ENCODE assay signal across 8 mouse cellular contexts in the genomic region with DNA sequence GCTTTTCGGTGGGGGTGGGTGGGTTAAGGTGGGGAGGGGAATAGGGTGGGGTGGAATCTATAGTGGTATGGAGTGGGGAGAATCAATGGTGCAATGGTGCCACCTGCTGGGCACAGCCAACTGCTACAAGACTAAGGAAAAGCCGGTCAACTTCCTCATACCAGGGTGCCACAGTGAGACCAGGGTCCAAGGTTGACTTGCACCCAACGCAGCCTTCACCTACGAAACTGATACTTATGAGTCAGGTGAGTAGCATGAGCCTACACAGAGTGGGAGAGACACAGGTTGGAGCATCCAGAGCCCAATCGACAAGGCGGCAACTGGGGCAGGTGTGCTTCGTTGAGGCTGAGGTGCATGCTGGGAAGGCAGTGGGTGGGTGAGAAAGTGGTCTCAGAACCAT. TPM values are rescaled to one million over a fixed set of nuclear protein-coding genes. Genes with fewer than 3 reads are reported as not detected.
DNase-seq lines count a peak whose midpoint lies in the region; ATAC-seq lines count a peak whose summit lies in the region.

No protein-coding gene starts in this region.

- H3K9ac ChIP-seq in limb, embryonic 13.5 days, result peak overlapping the region; percentile 39; the same call in 1 of the 2 replicates
- no peak overlapping the region for H3K9ac ChIP-seq in midbrain, embryonic 15.5 days

- H3K9me3 ChIP-seq in limb, embryonic 13.5 days, result no peaks in the 10 kb centered on the region
- no peaks in the 10 kb centered on the region for H3K9me3 ChIP-seq in midbrain, embryonic 15.5 days

- H3K4me3 ChIP-seq in limb, embryonic 13.5 days, result peak overlapping the region; percentile 31
- peak overlapping the region; percentile 12 for H3K4me3 ChIP-seq in midbrain, embryonic 15.5 days

- H3K4me2 ChIP-seq in limb, embryonic 13.5 days (replicated peaks), result peak overlapping the region; percentile 64
- peak overlapping the region; percentile 44 for H3K4me2 ChIP-seq in midbrain, embryonic 15.5 days

- H3K4me1 ChIP-seq in limb, embryonic 13.5 days, result peaks cover 15% of the 10 kb centered on the region
- peaks cover 4% of the 10 kb centered on the region; the same call in 1 of the 2 replicates for H3K4me1 ChIP-seq in midbrain, embryonic 15.5 days

- peak; percentile 51 to 63 for DNase-seq in urinary bladder, adult 18-20 months (ENCODE audit: low spot score in 2 of 2)
- DNase-seq in urinary bladder, postnatal 10 days (ENCODE audit: low spot score), result no peak
- DNase-seq in embryo, embryonic 10.5 days (ENCODE audit: low spot score), result peak; percentile 84
- DNase-seq in heart, adult 18-20 months, result peak; percentile 68 to 83
- peak; percentile 83 for DNase-seq in kidney, adult 18-20 months
- DNase-seq in spleen, postnatal 36 days (ENCODE audit: low spot score in 2 of 2), result peak; percentile 50 to 58

- H3K36me3 ChIP-seq in limb, embryonic 13.5 days, result no peaks in the 10 kb centered on the region
- H3K36me3 ChIP-seq in midbrain, embryonic 15.5 days (replicated peaks), result no peaks in the 10 kb centered on the region

- 8% methylated on average over 7 of the region's 7 CpGs for WGBS in limb, embryonic 13.5 days
- WGBS in midbrain, embryonic 15.5 days, result 5% methylated on average over 7 of the region's 7 CpGs

- ATAC-seq in limb, embryonic 13.5 days (ENCODE audit: low FRiP score, low read depth), result peak; percentile 68
- ATAC-seq in midbrain, embryonic 15.5 days (replicated peaks), result peak; percentile 77

- H3K27me3 ChIP-seq in limb, embryonic 13.5 days, result peaks cover 5% of the 10 kb centered on the region
- H3K27me3 ChIP-seq in midbrain, embryonic 15.5 days (replicated peaks), result no peaks in the 10 kb centered on the region

- H3K27ac ChIP-seq in limb, embryonic 13.5 days, result no peak overlapping the region
- H3K27ac ChIP-seq in midbrain, embryonic 15.5 days, result no peak overlapping the region

RNA-seq across cellular contexts. Expression of gene Myo7a, which starts 1.0 kb away (rescaled TPM):
- total RNA-seq in heart, adult 18-20 months (2021), result 1 to 10 TPM; 3.9 to 5.2 TPM
- 11.0 and 12.2 TPM in 2 replicates for polyA plus RNA-seq in limb, embryonic 13.5 days (2015; fragmentation: Nextera tagmentation; extraction: Ambion mirVana)
- 20.6 and 23.8 TPM in 2 replicates for polyA plus RNA-seq in midbrain, embryonic 15.5 days (2015; fragmentation: Nextera tagmentation; extraction: Ambion mirVana)

RNA-seq across cellular contexts. Expression of gene Omp, which starts 25.0 kb away (rescaled TPM):
- not detected for total RNA-seq in heart, adult 18-20 months (2021)
- polyA plus RNA-seq in limb, embryonic 13.5 days (2015; fragmentation: Nextera tagmentation; extraction: Ambion mirVana), result 0.25 and 0.37 TPM in 2 replicates
- 0.33 and 0.37 TPM in 2 replicates for polyA plus RNA-seq in midbrain, embryonic 15.5 days (2015; fragmentation: Nextera tagmentation; extraction: Ambion mirVana)

RNA-seq across cellular contexts. Expression of gene Capn5, which starts 57.7 kb away (rescaled TPM):
- total RNA-seq in heart, adult 18-20 months (2021), result 1 to 10 TPM; 1.4 to 3.0 TPM
- polyA plus RNA-seq in limb, embryonic 13.5 days (2015; fragmentation: Nextera tagmentation; extraction: Ambion mirVana), result 5.5 and 5.6 TPM in 2 replicates
- 18.5 and 19.0 TPM in 2 replicates for polyA plus RNA-seq in midbrain, embryonic 15.5 days (2015; fragmentation: Nextera tagmentation; extraction: Ambion mirVana)
